Mouse (Mus musculus): ENCODE measurements around the gene Mpnd. TPM values are rescaled to one million over a fixed set of nuclear protein-coding genes. Genes with fewer than 3 reads are reported as not detected.

Mpnd gene
- total RNA-seq (2014; rRNA removed) = 145 and 293 TPM in 2 replicates
- 91.6 and 99.2 TPM in 2 replicates for polyA plus RNA-seq (2015; fragmentation: Nextera tagmentation; extraction: Ambion mirVana)

- Histone ChIP-seq H3K27me3 (ENCODE audit: insufficient read depth, low read length) (no peaks in the 10 kb centered on the region), H3K9me3 (ENCODE audit: low read length) (no peaks in the 10 kb centered on the region), H3K27ac (ENCODE audit: low read depth, low read length) (no peak within 1 kb of the TSS), H3K4me1 (ENCODE audit: insufficient read depth, low read length) (peaks cover 8% of the 10 kb centered on the region), H3K4me3 (ENCODE audit: low read depth, low read length) (no peak within 1 kb of the TSS), H3K4me2 (ENCODE audit: low read depth, low read length, poor library complexity, severe bottlenecking) (no peak within 1 kb of the TSS), H3K36me3 (ENCODE audit: insufficient read depth, low read length) (no peaks in the 10 kb centered on the region), H3K9ac (replicated peaks; ENCODE audit: low read length, poor library complexity, severe bottlenecking) (no peak within 1 kb of the TSS)
- ATAC-seq (ENCODE audit: low FRiP score) (no peak), DNase-seq (ENCODE audit: low spot score) (peak; percentile 57)
- WGBS = 59% methylated on average over 13 of the region's 13 CpGs
- TF ChIP-seq CTCF (IDR thresholded peaks at IDR 0.05) = no peak
These were observed at the start of gene Mpnd, which contains the start of gene Stap2 for GRCm38 (mm10) chr17:56005415-56006061. Gene Mpnd, plus strand, starts transcription at chr17:56005711. Gene Stap2, minus strand, starts transcription at chr17:56005584.

GRCm38 (mm10) chr17:55956129-55956528 is 49.4 kb upstream of the Mpnd start:
- WGBS = under 1% methylated on average over 26 of the region's 26 CpGs
- peak; percentile 86 for DNase-seq (ENCODE audit: low spot score)
- Histone ChIP-seq H3K36me3 (ENCODE audit: insufficient read depth, low read length) (0 out of 2 replicates have a peak, but pooled peaks cover 4% of the 10 kb centered on the region), H3K9me3 (ENCODE audit: low read length) (no peaks in the 10 kb centered on the region), H3K9ac (replicated peaks; ENCODE audit: low read length, poor library complexity, severe bottlenecking) (peak overlapping the region; percentile 64), H3K4me3 (ENCODE audit: low read depth, low read length) (peak overlapping the region; percentile 46), H3K4me1 (ENCODE audit: insufficient read depth, low read length) (peaks cover 10% of the 10 kb centered on the region; the same call in 1 of the 2 replicates), H3K4me2 (ENCODE audit: low read depth, low read length, poor library complexity, severe bottlenecking) (peak overlapping the region; percentile 65), H3K27ac (ENCODE audit: low read depth, low read length) (peak overlapping the region; percentile 55), H3K27me3 (ENCODE audit: insufficient read depth, low read length) (no peaks in the 10 kb centered on the region)
- ATAC-seq (ENCODE audit: low FRiP score) = peak; percentile 26
- peak; percentile 8; the same call in 1 of the 2 replicates for TF ChIP-seq CTCF (IDR thresholded peaks at IDR 0.05)

- no peak for TF ChIP-seq CTCF (IDR thresholded peaks at IDR 0.05)
- ATAC-seq (ENCODE audit: low FRiP score) = no peak
- H3K4me1 ChIP-seq (ENCODE audit: insufficient read depth, low read length) = peaks cover 10% of the 10 kb centered on the region; the same call in 1 of the 2 replicates
- peak overlapping the region; percentile 55 for H3K27ac ChIP-seq (ENCODE audit: low read depth, low read length)
- H3K9me3 ChIP-seq (ENCODE audit: low read length) = no peaks in the 10 kb centered on the region
- H3K4me3 ChIP-seq (ENCODE audit: low read depth, low read length) = peak overlapping the region; percentile 46
- H3K27me3 ChIP-seq (ENCODE audit: insufficient read depth, low read length) = no peaks in the 10 kb centered on the region
- no peak for DNase-seq (ENCODE audit: low spot score)
- 0 out of 2 replicates have a peak, but pooled peaks cover 4% of the 10 kb centered on the region for H3K36me3 ChIP-seq (ENCODE audit: insufficient read depth, low read length)
- peak overlapping the region; percentile 65 for H3K4me2 ChIP-seq (ENCODE audit: low read depth, low read length, poor library complexity, severe bottlenecking)
- H3K9ac ChIP-seq (replicated peaks; ENCODE audit: low read length, poor library complexity, severe bottlenecking) = peak overlapping the region; percentile 64
- WGBS = 43% methylated on average over 6 of the region's 6 CpGs
These were observed 48.9 kb upstream of the Mpnd start for GRCm38 (mm10) chr17:55956591-55956990.

- peaks cover 8% of the 10 kb centered on the region; the same call in 1 of the 2 replicates for H3K36me3 ChIP-seq (ENCODE audit: insufficient read depth, low read length)
- H3K27ac ChIP-seq (ENCODE audit: low read depth, low read length) = peak overlapping the region; percentile 18; the same call in 1 of the 2 replicates
- peak overlapping the region; percentile 18; the same call in 1 of the 2 replicates for H3K4me2 ChIP-seq (ENCODE audit: low read depth, low read length, poor library complexity, severe bottlenecking)
- no peak overlapping the region for H3K9ac ChIP-seq (replicated peaks; ENCODE audit: low read length, poor library complexity, severe bottlenecking)
- H3K4me1 ChIP-seq (ENCODE audit: insufficient read depth, low read length) = peaks cover 10% of the 10 kb centered on the region; the same call in 1 of the 2 replicates
- H3K27me3 ChIP-seq (ENCODE audit: insufficient read depth, low read length) = no peaks in the 10 kb centered on the region
- 16% methylated on average over 9 of the region's 9 CpGs for WGBS
- H3K9me3 ChIP-seq (ENCODE audit: low read length) = no peaks in the 10 kb centered on the region
- H3K4me3 ChIP-seq (ENCODE audit: low read depth, low read length) = no peak overlapping the region
- ATAC-seq (ENCODE audit: low FRiP score) (0 out of 2 replicates have a peak, but pooled peaks have one; percentile 15), DNase-seq (ENCODE audit: low spot score) (peak; percentile 79)
- peak; percentile 86 for TF ChIP-seq CTCF (IDR thresholded peaks at IDR 0.05)
These were observed 48.3 kb upstream of the Mpnd start for GRCm38 (mm10) chr17:55957168-55957567.

GRCm38 (mm10) chr17:55957726-55958583 is 47.6 kb upstream of the Mpnd start:
- H3K9ac ChIP-seq (replicated peaks; ENCODE audit: low read length, poor library complexity, severe bottlenecking) = no peak overlapping the region
- H3K36me3 ChIP-seq (ENCODE audit: insufficient read depth, low read length) = peaks cover 10% of the 10 kb centered on the region; the same call in 1 of the 2 replicates
- DNase-seq (ENCODE audit: low spot score) (no peak), ATAC-seq (ENCODE audit: low FRiP score) (no peak)
- H3K27me3 ChIP-seq (ENCODE audit: insufficient read depth, low read length) = no peaks in the 10 kb centered on the region
- H3K4me1 ChIP-seq (ENCODE audit: insufficient read depth, low read length) = peaks cover 10% of the 10 kb centered on the region; the same call in 1 of the 2 replicates
- H3K9me3 ChIP-seq (ENCODE audit: low read length) = no peaks in the 10 kb centered on the region
- H3K4me3 ChIP-seq (ENCODE audit: low read depth, low read length) = peak overlapping the region; percentile 42
- peak overlapping the region; percentile 82 for H3K27ac ChIP-seq (ENCODE audit: low read depth, low read length)
- WGBS = 75% methylated on average over 13 of the region's 13 CpGs
- TF ChIP-seq CTCF (IDR thresholded peaks at IDR 0.05) = no peak
- peak overlapping the region; percentile 57 for H3K4me2 ChIP-seq (ENCODE audit: low read depth, low read length, poor library complexity, severe bottlenecking)
